Mouse (Mus musculus): ENCODE measurements at regions not wholly inside any gene's neighbourhood (a gene's known extent, or its start where the extent isn't known, plus 50 kb on each side); places are given as distances from the start of the nearest gene placed in this dataset.

DNA sequence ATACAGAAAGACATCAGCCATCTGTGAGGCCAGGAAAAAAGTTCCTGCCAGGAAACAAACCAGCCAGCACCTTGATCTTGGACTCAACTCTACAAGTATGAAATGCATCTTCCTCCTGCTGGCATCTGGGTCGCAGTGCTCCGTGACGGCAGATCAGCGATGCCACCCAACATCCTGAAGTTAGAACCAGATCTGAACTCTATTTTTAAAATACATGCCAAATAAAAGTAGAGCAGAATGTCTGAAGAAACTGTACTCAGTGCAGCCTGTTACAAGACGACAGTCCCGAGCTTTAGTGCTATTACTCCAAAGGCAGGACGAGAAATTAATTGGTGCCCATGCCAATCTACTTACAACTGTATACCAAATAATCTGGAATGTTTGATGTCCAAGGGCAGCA, 80.2 kb downstream of the Kctd12 start:
- H3K79me2 ChIP-seq (ENCODE audit: control insufficient read depth, insufficient read depth) = no peaks in the 10 kb centered on the region
- no peak overlapping the region for H3K4me2 ChIP-seq (ENCODE audit: low read depth)
- H3K4me3 ChIP-seq = no peak overlapping the region
- no peaks in the 10 kb centered on the region for H3K27me3 ChIP-seq (ENCODE audit: control insufficient read depth, insufficient read depth, insufficient read length)
- no peak for TF ChIP-seq CEBPB (IDR thresholded peaks at IDR 0.05; ENCODE audit: insufficient read depth, poor library complexity, severe bottlenecking)
- no peak overlapping the region for H3ac ChIP-seq (ENCODE audit: control insufficient read depth, insufficient read length)
- H3K36me3 ChIP-seq (ENCODE audit: control insufficient read depth, insufficient read depth) = no peaks in the 10 kb centered on the region

GRCm38 (mm10) chr14:102898445-102898844, 84.0 kb downstream of the Kctd12 start:
- H3K4me3 ChIP-seq = no peak overlapping the region
- TF ChIP-seq TCF3 (IDR thresholded peaks at IDR 0.05; ENCODE audit: insufficient read length, low read depth) (no peak), POLR2AphosphoS2 (IDR thresholded peaks at IDR 0.05; ENCODE audit: insufficient read length, low read depth) (no peak), MYOD1 (IDR thresholded peaks at IDR 0.05; ENCODE audit: control insufficient read depth in 1 of 3, insufficient read length in 2 of 3, low read depth in 2 of 3) (no peak), MAX (IDR thresholded peaks at IDR 0.05; ENCODE audit: low read depth) (no peak), POLR2A (IDR thresholded peaks at IDR 0.05; ENCODE audit: insufficient read length, low read depth) (no peak), CEBPB (IDR thresholded peaks at IDR 0.05; ENCODE audit: insufficient read depth, poor library complexity, severe bottlenecking) (no peak), SRF (IDR thresholded peaks at IDR 0.05; ENCODE audit: control insufficient read depth, insufficient read length, low read depth) (no peak), TCF12 (IDR thresholded peaks at IDR 0.05; ENCODE audit: insufficient read depth, poor library complexity, severe bottlenecking) (no peak), USF1 (IDR thresholded peaks at IDR 0.05; ENCODE audit: low read depth) (no peak), REST (IDR thresholded peaks at IDR 0.05; ENCODE audit: insufficient read depth, insufficient read length) (no peak), MYOG (IDR thresholded peaks at IDR 0.05; ENCODE audit: control insufficient read depth in 1 of 3, insufficient read depth in 1 of 3, insufficient read length in 2 of 3, low read depth in 2 of 3) (no peak), E2F4 (IDR thresholded peaks at IDR 0.05; ENCODE audit: insufficient read depth) (no peak)
- no peak overlapping the region for H3K4me2 ChIP-seq (ENCODE audit: low read depth)
- no peaks in the 10 kb centered on the region for H3K36me3 ChIP-seq (ENCODE audit: control insufficient read depth, insufficient read depth)
- no peaks in the 10 kb centered on the region for H3K27me3 ChIP-seq (ENCODE audit: control insufficient read depth, insufficient read depth, insufficient read length)
- H3ac ChIP-seq (ENCODE audit: control insufficient read depth, insufficient read length) = no peak overlapping the region
- H3K79me2 ChIP-seq (ENCODE audit: control insufficient read depth, insufficient read depth) = no peaks in the 10 kb centered on the region

GRCm38 (mm10) chr14:102897039-102897438, 85.4 kb downstream of the Kctd12 start:
- Histone ChIP-seq H3K4me2 (ENCODE audit: low read depth) (no peak overlapping the region), H3K4me3 (no peak overlapping the region), H3K79me2 (ENCODE audit: control insufficient read depth, insufficient read depth) (no peaks in the 10 kb centered on the region), H3K36me3 (ENCODE audit: control insufficient read depth, insufficient read depth) (no peaks in the 10 kb centered on the region), H3ac (ENCODE audit: control insufficient read depth, insufficient read length) (no peak overlapping the region), H3K27me3 (ENCODE audit: control insufficient read depth, insufficient read depth, insufficient read length) (no peaks in the 10 kb centered on the region)
- TF ChIP-seq E2F4 (IDR thresholded peaks at IDR 0.05; ENCODE audit: insufficient read depth) (no peak), POLR2AphosphoS2 (IDR thresholded peaks at IDR 0.05; ENCODE audit: insufficient read length, low read depth) (no peak), MYOD1 (IDR thresholded peaks at IDR 0.05; ENCODE audit: control insufficient read depth in 1 of 3, insufficient read length in 2 of 3, low read depth in 2 of 3) (no peak), POLR2A (IDR thresholded peaks at IDR 0.05; ENCODE audit: insufficient read length, low read depth) (no peak), TCF3 (IDR thresholded peaks at IDR 0.05; ENCODE audit: insufficient read length, low read depth) (no peak), MYOG (IDR thresholded peaks at IDR 0.05; ENCODE audit: control insufficient read depth in 1 of 3, insufficient read depth in 1 of 3, insufficient read length in 2 of 3, low read depth in 2 of 3) (no peak), REST (IDR thresholded peaks at IDR 0.05; ENCODE audit: insufficient read depth, insufficient read length) (no peak), USF1 (IDR thresholded peaks at IDR 0.05; ENCODE audit: low read depth) (no peak)

GRCm38 (mm10) chr14:102896527-102896926, 85.9 kb downstream of the Kctd12 start:
- Histone ChIP-seq H3K4me2 (ENCODE audit: low read depth) (no peak overlapping the region), H3K79me2 (ENCODE audit: control insufficient read depth, insufficient read depth) (no peaks in the 10 kb centered on the region)
- no peak for TF ChIP-seq MYOD1 (IDR thresholded peaks at IDR 0.05; ENCODE audit: control insufficient read depth in 1 of 3, insufficient read length in 2 of 3, low read depth in 2 of 3)
- no peak for TF ChIP-seq MAX (IDR thresholded peaks at IDR 0.05; ENCODE audit: low read depth)
- no peak for TF ChIP-seq REST (IDR thresholded peaks at IDR 0.05; ENCODE audit: insufficient read depth, insufficient read length)
- TF ChIP-seq CEBPB (IDR thresholded peaks at IDR 0.05; ENCODE audit: insufficient read depth, poor library complexity, severe bottlenecking) = no peak
- TF ChIP-seq SRF (IDR thresholded peaks at IDR 0.05; ENCODE audit: control insufficient read depth, insufficient read length, low read depth) = no peak
- no peak for TF ChIP-seq MYOG (IDR thresholded peaks at IDR 0.05; ENCODE audit: control insufficient read depth in 1 of 3, insufficient read depth in 1 of 3, insufficient read length in 2 of 3, low read depth in 2 of 3)
- TF ChIP-seq E2F4 (IDR thresholded peaks at IDR 0.05; ENCODE audit: insufficient read depth) = no peak
- no peak for TF ChIP-seq POLR2AphosphoS2 (IDR thresholded peaks at IDR 0.05; ENCODE audit: insufficient read length, low read depth)
- TF ChIP-seq TCF12 (IDR thresholded peaks at IDR 0.05; ENCODE audit: insufficient read depth, poor library complexity, severe bottlenecking) = no peak
- TF ChIP-seq USF1 (IDR thresholded peaks at IDR 0.05; ENCODE audit: low read depth) = no peak
- no peak for TF ChIP-seq TCF3 (IDR thresholded peaks at IDR 0.05; ENCODE audit: insufficient read length, low read depth)
- no peak for TF ChIP-seq POLR2A (IDR thresholded peaks at IDR 0.05; ENCODE audit: insufficient read length, low read depth)

DNA sequence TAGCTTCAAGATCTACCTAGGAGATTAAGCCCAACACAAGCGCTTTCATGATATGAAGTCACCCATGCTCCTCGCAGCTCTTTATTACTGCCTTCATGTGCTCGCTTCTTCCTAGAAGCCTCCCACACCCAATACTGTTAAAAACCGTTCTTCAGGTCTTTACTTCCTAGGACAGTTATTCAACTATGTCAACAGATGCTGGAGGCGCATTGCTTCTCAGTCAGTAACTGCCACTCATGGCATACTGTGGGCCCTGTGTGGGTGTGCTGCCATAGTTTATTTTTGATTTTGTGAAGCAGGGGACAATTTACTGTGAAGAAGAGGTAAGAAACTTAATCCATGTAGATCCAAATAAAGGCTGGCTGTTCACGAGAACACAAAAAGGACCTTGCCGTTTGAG, 89.2 kb downstream of the Kctd12 start:
- TF ChIP-seq MYOD1 (IDR thresholded peaks at IDR 0.05; ENCODE audit: control insufficient read depth in 1 of 3, insufficient read length in 2 of 3, low read depth in 2 of 3) = no peak
- TF ChIP-seq POLR2AphosphoS2 (IDR thresholded peaks at IDR 0.05; ENCODE audit: insufficient read length, low read depth) = no peak
- no peak for TF ChIP-seq TCF3 (IDR thresholded peaks at IDR 0.05; ENCODE audit: insufficient read length, low read depth)
- no peak for TF ChIP-seq USF1 (IDR thresholded peaks at IDR 0.05; ENCODE audit: low read depth)
- no peak for TF ChIP-seq REST (IDR thresholded peaks at IDR 0.05; ENCODE audit: insufficient read depth, insufficient read length)
- TF ChIP-seq MYOG (IDR thresholded peaks at IDR 0.05; ENCODE audit: control insufficient read depth in 1 of 3, insufficient read depth in 1 of 3, insufficient read length in 2 of 3, low read depth in 2 of 3) = no peak
- TF ChIP-seq E2F4 (IDR thresholded peaks at IDR 0.05; ENCODE audit: insufficient read depth) = no peak
- TF ChIP-seq CEBPB (IDR thresholded peaks at IDR 0.05; ENCODE audit: insufficient read depth, poor library complexity, severe bottlenecking) = no peak
- TF ChIP-seq MAX (IDR thresholded peaks at IDR 0.05; ENCODE audit: low read depth) = no peak
- no peak for TF ChIP-seq SRF (IDR thresholded peaks at IDR 0.05; ENCODE audit: control insufficient read depth, insufficient read length, low read depth)
- TF ChIP-seq TCF12 (IDR thresholded peaks at IDR 0.05; ENCODE audit: insufficient read depth, poor library complexity, severe bottlenecking) = no peak
- no peak for TF ChIP-seq POLR2A (IDR thresholded peaks at IDR 0.05; ENCODE audit: insufficient read length, low read depth)
- Histone ChIP-seq H3K36me3 (ENCODE audit: control insufficient read depth, insufficient read depth) (no peaks in the 10 kb centered on the region), H3K4me3 (no peak overlapping the region), H3K79me2 (ENCODE audit: control insufficient read depth, insufficient read depth) (no peaks in the 10 kb centered on the region), H3K4me2 (ENCODE audit: low read depth) (no peak overlapping the region), H3ac (ENCODE audit: control insufficient read depth, insufficient read length) (no peak overlapping the region), H3K27me3 (ENCODE audit: control insufficient read depth, insufficient read depth, insufficient read length) (no peaks in the 10 kb centered on the region)

More at GRCm38 (mm10) chr14:102896527-102896926, 85.9 kb downstream of the Kctd12 start:
- H3ac ChIP-seq (ENCODE audit: control insufficient read depth, insufficient read length) = no peak overlapping the region
- no peaks in the 10 kb centered on the region for H3K36me3 ChIP-seq (ENCODE audit: control insufficient read depth, insufficient read depth)
- no peaks in the 10 kb centered on the region for H3K27me3 ChIP-seq (ENCODE audit: control insufficient read depth, insufficient read depth, insufficient read length)
- no peak overlapping the region for H3K4me3 ChIP-seq

Data from myocyte (in vitro differentiated cells).